Mouse (Mus musculus) limb, embryonic 11.5 days (tissue): ENCODE measurements around the gene Ldah. TPM values are rescaled to one million over a fixed set of nuclear protein-coding genes. Genes with fewer than 3 reads are reported as not detected.
"Not testable (repeated sequence)": the region's sequence is repeated elsewhere in the genome, so short reads cannot be mapped to it uniquely, and the experiment has no call there.

Experiments used
- ATAC-seq: fragments of 200-750 bp; cut with Nextera tagmentation; 2 replicates; pipeline ENCODE4 v1.8.0; 2017; ENCODE audit warnings: low read depth; ENCODE audit not compliant: insufficient number of reproducible peaks, low FRiP score, low TSS enrichment
- DNase-seq: peaks from one replicate; pipeline ENCODE4 v3.0.0-alpha.2; 2015; ENCODE audit warnings: low spot score
- H3K27ac ChIP-seq: fragments of 300-500 bp; sonication (generic); replicated peaks from 2 replicates; pipeline ENCODE4 v1.5.1; 2014; ENCODE audit warnings: low read depth, mild to moderate bottlenecking, low read length
- H3K27me3 ChIP-seq: fragments of 300-500 bp; sonication (generic); 2 replicates; pipeline ENCODE4 v1.6.1; 2014; ENCODE audit warnings: mild to moderate bottlenecking, low read length, mixed read lengths; ENCODE audit not compliant: control insufficient read depth, insufficient read depth
- H3K36me3 ChIP-seq: fragments of 300-500 bp; sonication (generic); 2 replicates; pipeline ENCODE4 v1.6.1; 2014; ENCODE audit warnings: mild to moderate bottlenecking, low read length, moderate library complexity, mixed read lengths; ENCODE audit not compliant: control insufficient read depth, insufficient read depth
- H3K4me1 ChIP-seq: fragments of 300-500 bp; sonication (generic); 2 replicates; pipeline ENCODE4 v1.6.1; 2014; ENCODE audit warnings: low read length, mixed read lengths; ENCODE audit not compliant: control insufficient read depth, insufficient read depth
- H3K4me2 ChIP-seq: fragments of 300-500 bp; sonication (generic); 2 replicates; pipeline ENCODE4 v1.6.1; 2014; ENCODE audit warnings: low read depth, mild to moderate bottlenecking, moderate library complexity; ENCODE audit not compliant: severe bottlenecking
- H3K4me3 ChIP-seq: fragments of 300-500 bp; sonication (generic); 2 replicates; pipeline ENCODE4 v1.5.1; 2014; ENCODE audit warnings: low read depth, low read length
- H3K9ac ChIP-seq: fragments of 300-500 bp; sonication (generic); 2 replicates; pipeline ENCODE4 v1.6.1; 2014; ENCODE audit warnings: mild to moderate bottlenecking, low read length
- H3K9me3 ChIP-seq: fragments of 300-500 bp; sonication (generic); 2 replicates; pipeline ENCODE4 v1.6.1; 2016; ENCODE audit warnings: low read length; ENCODE audit not compliant: control insufficient read depth
- WGBS: fragments of 180-500 bp; shearing (Covaris S2); extraction: QIAGEN DNeasy Blood & Tissue Kit; methylation state at CpG from one replicate; pipeline ENCODE4 v1.1.7; 2014; 5-methylcytosine and 5-hydroxymethylcytosine counted together
- polyA plus RNA-seq: library from polyadenylated mRNA; unstranded; fragments of >200 nt; fragmentation: Nextera tagmentation; extraction: Ambion mirVana; gene quantifications from 2 replicates; pipeline ENCODE4 v1.2.1, GENCODE M21; 2014

Gene Ldah
- polyA plus RNA-seq = 60.6 and 62.2 TPM in 2 replicates

DNA sequence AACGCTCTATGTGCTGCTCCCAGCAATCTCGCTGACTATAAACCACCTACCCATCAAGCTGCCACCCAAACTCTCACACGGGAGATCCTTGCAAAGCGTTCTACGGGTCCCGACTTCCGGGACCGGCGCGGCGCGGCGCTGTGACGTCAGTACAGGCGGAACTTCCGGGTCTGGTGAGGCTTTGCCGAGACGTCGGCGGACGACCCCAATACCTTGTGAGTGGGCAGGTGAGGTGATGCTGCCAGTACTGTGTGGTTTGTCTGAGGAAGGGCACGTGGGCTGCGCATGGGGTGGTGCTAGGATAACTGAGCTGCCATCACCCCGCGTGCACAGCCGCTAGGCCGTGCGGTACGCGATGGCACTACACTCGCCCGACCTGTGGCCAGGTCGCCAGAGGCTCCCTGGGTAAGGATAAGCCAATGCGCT, at the start of gene Ldah:
TSS of gene Ldah (plus strand) at position 130 of the 426 bp plus-strand sequence.
- peak within 1 kb of the TSS; percentile 67 for H3K4me2 ChIP-seq
- no peaks in the 10 kb centered on the region for H3K4me1 ChIP-seq
- peak within 1 kb of the TSS; percentile 63 for H3K9ac ChIP-seq
- no peaks in the 10 kb centered on the region for H3K27me3 ChIP-seq
- peak; percentile 89 for ATAC-seq
- WGBS = 0% methylated on average over 34 of the region's 34 CpGs
- H3K9me3 ChIP-seq = no peaks in the 10 kb centered on the region
- peak; percentile 96 for DNase-seq
- H3K4me3 ChIP-seq = peak within 1 kb of the TSS; percentile 53
- no peak within 1 kb of the TSS for H3K27ac ChIP-seq
- no peaks in the 10 kb centered on the region for H3K36me3 ChIP-seq

DNA sequence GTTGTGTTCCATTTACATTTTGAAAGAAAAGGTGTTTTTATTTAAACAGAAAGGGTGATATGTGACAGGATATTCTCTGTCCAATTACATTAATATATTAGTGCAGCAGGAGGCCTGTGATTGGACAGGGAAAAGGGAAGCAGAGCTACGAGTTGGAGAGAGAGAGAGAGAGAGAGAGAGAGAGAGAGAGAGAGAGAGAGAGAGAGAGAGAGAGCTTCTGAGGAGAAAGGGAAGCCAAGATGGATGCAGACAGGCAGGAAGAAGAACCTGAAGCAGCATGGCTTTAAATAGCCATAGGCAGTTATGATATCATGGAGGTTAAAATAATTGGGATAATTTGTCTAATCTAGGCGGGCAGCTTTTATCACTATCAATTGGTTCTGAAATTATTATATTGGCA, 40.2 kb upstream of the Ldah start:
- H3K27ac ChIP-seq = no peak overlapping the region
- no peaks in the 10 kb centered on the region for H3K9me3 ChIP-seq
- no peak for ATAC-seq
- WGBS = 69% methylated on average over 2 of the region's 2 CpGs
- DNase-seq = no peak
- H3K36me3 ChIP-seq = no peaks in the 10 kb centered on the region
- H3K27me3 ChIP-seq = no peaks in the 10 kb centered on the region
- no peak overlapping the region for H3K9ac ChIP-seq
- H3K4me2 ChIP-seq = no peak overlapping the region
- H3K4me3 ChIP-seq = no peak overlapping the region
- no peaks in the 10 kb centered on the region for H3K4me1 ChIP-seq

DNA sequence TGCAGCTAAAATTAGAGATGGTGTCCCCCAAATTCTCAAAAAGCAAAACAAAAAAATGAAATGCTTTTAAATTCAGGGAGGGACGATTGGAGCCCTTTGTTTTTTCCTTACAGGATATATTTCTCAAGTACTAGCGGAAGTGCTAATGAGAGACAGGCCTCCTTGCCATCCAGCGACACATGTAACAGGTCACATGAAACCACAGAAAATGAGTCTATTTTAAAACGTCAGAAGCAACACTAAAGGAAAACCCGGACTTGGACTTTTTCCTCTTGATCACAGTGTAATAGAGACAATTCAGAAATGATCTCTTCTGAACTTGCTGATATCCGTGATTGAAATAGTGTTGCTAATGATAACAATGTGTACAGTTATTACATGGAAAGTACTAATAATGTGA, 27.0 kb upstream of the Ldah start:
- ATAC-seq (no peak), DNase-seq (peak; percentile 25)
- 29% methylated on average over 6 of the region's 6 CpGs for WGBS
- H3K9me3 ChIP-seq = no peaks in the 10 kb centered on the region
- no peak overlapping the region for H3K27ac ChIP-seq
- H3K4me3 ChIP-seq = no peak overlapping the region
- H3K4me2 ChIP-seq = no peak overlapping the region
- H3K36me3 ChIP-seq = no peaks in the 10 kb centered on the region
- H3K9ac ChIP-seq = no peak overlapping the region
- no peaks in the 10 kb centered on the region for H3K27me3 ChIP-seq
- H3K4me1 ChIP-seq = no peaks in the 10 kb centered on the region

DNA sequence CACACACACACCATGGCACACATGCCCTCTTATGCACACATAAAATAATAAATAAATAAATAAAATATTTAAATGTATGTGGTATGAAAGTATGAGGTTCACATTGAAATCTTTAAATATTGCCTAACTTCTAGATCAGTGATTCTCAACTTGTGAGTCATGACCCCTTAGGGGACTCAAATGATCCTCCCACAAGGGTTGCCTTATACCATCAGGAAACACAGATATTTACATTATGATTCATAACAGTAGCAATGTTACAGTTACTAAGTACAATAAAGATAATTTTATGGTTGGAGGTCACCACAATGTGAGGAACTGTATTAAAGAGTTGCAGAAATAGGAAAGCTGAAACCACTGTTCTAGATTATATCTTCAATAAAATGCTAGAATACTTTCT, 26.2 kb upstream of the Ldah start:
- no peaks in the 10 kb centered on the region for H3K4me1 ChIP-seq
- ATAC-seq = no peak
- DNase-seq = no peak
- no peak overlapping the region for H3K9ac ChIP-seq
- H3K36me3 ChIP-seq = no peaks in the 10 kb centered on the region
- no peak overlapping the region for H3K4me3 ChIP-seq
- H3K9me3 ChIP-seq = no peaks in the 10 kb centered on the region
- H3K27me3 ChIP-seq = no peaks in the 10 kb centered on the region
- H3K27ac ChIP-seq = no peak overlapping the region
- H3K4me2 ChIP-seq = no peak overlapping the region

DNA sequence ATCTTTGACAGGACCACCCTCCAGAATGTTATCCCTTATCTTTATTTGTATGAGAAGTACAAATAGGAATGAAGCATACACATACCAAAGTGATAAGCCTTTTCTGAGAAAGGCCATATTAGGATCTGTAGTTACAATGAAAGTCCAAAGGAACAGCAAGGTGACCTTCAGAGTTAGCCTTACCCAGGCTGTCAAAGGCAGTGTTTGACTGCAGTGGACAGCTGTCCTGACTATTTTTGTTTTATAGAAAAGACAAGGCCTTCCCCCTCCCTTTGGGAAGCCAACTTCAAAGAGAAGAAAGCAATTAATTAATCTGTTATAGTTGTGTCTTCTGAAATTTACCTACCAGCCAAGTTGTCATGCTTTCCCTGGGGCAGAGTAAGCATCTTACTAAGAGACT, 23.4 kb upstream of the Ldah start:
- no peak overlapping the region for H3K27ac ChIP-seq
- no peaks in the 10 kb centered on the region for H3K4me1 ChIP-seq
- H3K9me3 ChIP-seq = no peaks in the 10 kb centered on the region
- H3K27me3 ChIP-seq = no peaks in the 10 kb centered on the region
- H3K4me2 ChIP-seq = no peak overlapping the region
- H3K9ac ChIP-seq = no peak overlapping the region
- no peak for DNase-seq
- no peak overlapping the region for H3K4me3 ChIP-seq
- no peak for ATAC-seq
- H3K36me3 ChIP-seq = no peaks in the 10 kb centered on the region

DNA sequence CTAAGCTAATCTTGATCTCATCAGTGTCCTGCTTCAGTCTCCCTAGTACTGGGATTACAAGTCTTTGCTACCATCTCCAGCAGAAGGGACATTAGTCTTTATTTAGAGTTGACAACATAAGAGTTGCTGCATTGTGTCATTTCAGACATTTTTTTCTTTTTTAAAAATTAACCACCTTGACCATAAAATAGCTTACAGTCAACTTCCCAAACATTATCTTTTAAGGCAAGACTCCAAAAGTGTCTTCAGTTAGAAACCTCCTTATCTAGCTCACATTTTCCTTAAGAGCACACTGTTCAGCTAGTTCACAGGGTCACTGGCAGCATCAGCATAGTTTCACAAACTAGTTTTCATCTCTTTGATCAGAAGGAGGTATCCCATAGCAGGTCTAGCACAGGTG, 19.7 kb upstream of the Ldah start:
- no peak for ATAC-seq
- no peak overlapping the region for H3K9ac ChIP-seq
- DNase-seq = no peak
- H3K4me2 ChIP-seq = no peak overlapping the region
- no peaks in the 10 kb centered on the region for H3K4me1 ChIP-seq
- H3K27ac ChIP-seq = no peak overlapping the region
- no peaks in the 10 kb centered on the region for H3K36me3 ChIP-seq
- no peak overlapping the region for H3K4me3 ChIP-seq
- H3K27me3 ChIP-seq = no peaks in the 10 kb centered on the region
- no peaks in the 10 kb centered on the region for H3K9me3 ChIP-seq

DNA sequence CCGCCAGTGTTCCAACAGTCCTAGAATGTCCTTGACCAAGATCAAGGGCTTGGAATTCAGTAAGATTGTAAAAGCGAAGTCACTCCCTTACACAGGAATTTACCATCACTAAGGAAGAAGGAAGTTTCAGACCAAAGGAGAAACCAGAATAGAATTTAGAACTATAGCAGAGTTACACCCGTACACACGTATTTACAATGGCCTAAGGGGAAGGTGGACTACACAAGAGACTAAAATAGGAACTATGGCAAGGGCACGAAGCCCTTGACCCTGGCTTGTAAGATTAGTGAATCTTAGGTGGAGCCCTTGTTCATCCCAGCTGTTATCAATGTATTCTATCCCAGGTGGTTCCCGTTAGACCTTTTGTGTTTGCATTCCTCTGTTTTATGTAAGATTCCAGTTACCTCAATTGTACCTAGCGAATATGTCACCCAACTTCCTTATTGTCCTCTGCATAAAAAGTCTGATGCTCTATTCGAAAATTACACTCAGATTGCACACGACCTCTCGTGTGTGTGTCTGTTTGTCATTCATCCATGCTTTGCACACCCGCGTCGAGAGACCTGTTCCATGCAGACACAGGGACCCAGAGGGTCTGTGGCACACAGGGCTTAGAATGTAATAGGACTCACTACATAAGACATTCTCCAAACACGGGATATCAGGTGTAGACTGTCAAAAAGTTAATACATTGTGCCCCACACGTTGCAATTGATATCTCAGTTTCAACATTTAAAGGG, 18.9 kb upstream of the Ldah start:
- 88% methylated on average over 15 of the region's 15 CpGs for WGBS
- not testable (repeated sequence) for DNase-seq, H3K9me3 ChIP-seq, H3K36me3 ChIP-seq, ATAC-seq, H3K4me1 ChIP-seq, H3K27me3 ChIP-seq, H3K9ac ChIP-seq, H3K27ac ChIP-seq, H3K4me2 ChIP-seq, H3K4me3 ChIP-seq

DNA sequence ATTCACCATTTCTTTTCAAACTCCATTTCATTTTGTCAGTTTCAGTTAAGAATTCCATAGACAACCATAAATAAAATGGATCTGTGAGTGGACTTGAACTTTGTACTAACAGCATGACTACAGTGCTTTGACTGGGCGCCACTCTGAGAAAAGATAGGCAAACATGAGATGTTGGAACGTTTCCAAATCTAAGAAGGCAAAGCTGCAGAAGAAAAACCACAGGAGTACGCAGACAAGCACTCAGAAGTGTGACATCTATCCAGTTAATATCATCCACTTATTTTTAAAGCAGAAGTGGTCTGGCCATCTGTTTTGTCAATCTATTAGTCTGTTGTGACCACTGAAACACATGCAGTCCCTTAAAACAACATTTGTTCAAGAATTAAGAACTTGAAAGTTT, 18.2 kb upstream of the Ldah start:
- Histone ChIP-seq H3K4me2 (no peak overlapping the region), H3K36me3 (no peaks in the 10 kb centered on the region), H3K27me3 (no peaks in the 10 kb centered on the region), H3K9ac (no peak overlapping the region), H3K27ac (no peak overlapping the region), H3K4me3 (no peak overlapping the region), H3K4me1 (no peaks in the 10 kb centered on the region), H3K9me3 (no peaks in the 10 kb centered on the region)
- WGBS = 76% methylated on average over 3 of the region's 3 CpGs
- DNase-seq (no peak), ATAC-seq (no peak)

DNA sequence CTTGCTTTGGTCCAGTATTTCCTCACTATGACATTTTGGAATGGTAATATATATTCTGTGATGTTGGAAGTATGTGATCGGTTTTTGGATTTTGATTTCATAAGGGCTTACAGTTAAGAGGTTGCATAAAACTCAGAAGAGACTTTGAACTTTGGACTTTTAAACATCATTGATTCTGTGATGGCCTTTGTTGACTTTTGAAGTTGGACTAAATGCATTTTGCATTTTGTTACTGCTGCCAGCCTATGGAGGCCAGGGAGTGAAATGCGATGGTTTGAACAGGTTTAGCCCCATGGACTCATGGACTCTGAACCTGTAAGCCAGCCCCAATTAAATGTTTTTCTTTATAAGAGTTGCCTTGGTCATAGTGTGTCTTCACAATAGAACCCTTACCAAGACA, 2.2 kb upstream of the Ldah start:
- Histone ChIP-seq H3K4me2 (no peak overlapping the region), H3K9ac (no peak overlapping the region), H3K27me3 (no peaks in the 10 kb centered on the region), H3K4me3 (no peak overlapping the region), H3K4me1 (no peaks in the 10 kb centered on the region), H3K9me3 (no peaks in the 10 kb centered on the region), H3K27ac (no peak overlapping the region), H3K36me3 (no peaks in the 10 kb centered on the region)
- DNase-seq (no peak), ATAC-seq (no peak)
- WGBS = 87% methylated on average over 2 of the region's 2 CpGs
